Mouse (Mus musculus) E14TG2a.4 (cell line): ENCODE results near the gene Ccdc187.

ENCODE experiments used
- CTCF ChIP-seq: conservative IDR thresholded peaks from 2 replicates; pipeline ENCODE4 v1.5.1; 2014; ENCODE audit warnings: low read length
- POU5F1 ChIP-seq: IDR thresholded peaks from 2 replicates; pipeline ENCODE4 v1.6.1; 2014; ENCODE audit warnings: low read length, borderline replicate concordance

DNA sequence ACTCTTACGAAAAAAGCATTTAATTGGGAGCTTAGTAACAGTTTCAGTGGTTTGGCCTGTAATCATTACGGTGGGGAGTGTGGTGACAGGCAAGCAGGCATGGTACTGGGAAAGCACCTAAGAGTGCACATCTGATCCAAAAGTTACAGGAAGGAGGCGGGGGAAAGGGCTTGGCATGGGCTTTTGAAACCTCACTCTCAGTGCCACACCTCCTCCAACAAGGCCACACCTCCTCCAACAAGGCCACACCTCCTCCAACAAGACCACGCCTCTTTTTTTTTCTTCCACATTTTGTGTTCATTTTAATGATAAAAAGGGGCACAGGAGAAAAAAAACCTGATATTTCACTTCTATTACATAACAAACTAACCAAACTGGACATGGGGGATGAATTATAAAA is 33.5 kb upstream of the Ccdc187 start:
- no peak for TF ChIP-seq CTCF
- no peak for TF ChIP-seq POU5F1
